Mouse (Mus musculus): ENCODE measurements around the gene Large1. TPM values are rescaled to one million over a fixed set of nuclear protein-coding genes. Genes with fewer than 3 reads are reported as not detected.
"Not testable (repeated sequence)": the region's sequence is repeated elsewhere in the genome, so short reads cannot be mapped to it uniquely, and the experiment has no call there.

Gene Large1
- polyA plus RNA-seq, 1 experiment from 2014 or later: 5.6 TPM

DNA sequence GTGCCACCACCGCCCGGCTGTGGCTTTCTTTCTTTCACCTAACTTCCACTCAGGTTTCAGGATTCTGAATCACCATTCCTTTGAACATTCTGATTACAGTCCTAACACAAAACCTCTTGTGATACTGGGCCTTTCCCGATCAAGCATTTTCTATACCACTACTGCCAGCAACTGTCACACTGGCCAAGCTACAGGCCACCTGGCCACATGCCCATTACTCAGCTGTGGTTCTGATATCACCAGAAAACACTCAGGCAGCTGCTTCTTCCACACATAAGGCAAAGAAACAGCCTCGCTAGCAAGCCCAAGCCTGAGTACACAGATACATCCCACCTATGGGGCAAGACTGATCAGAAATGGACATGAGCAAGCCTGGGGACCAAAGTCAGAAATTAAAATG is 71.3 kb downstream of the Large1 start:
- Histone ChIP-seq H3K9me3 (replicated peaks) (no peaks in the 10 kb centered on the region), H3K4me3 (no peak overlapping the region), H3K27me3 (ENCODE audit: low read depth, poor library complexity, severe bottlenecking) (no peaks in the 10 kb centered on the region), H3K36me3 (no peaks in the 10 kb centered on the region), H3K27ac (no peak overlapping the region), H3K4me1 (no peaks in the 10 kb centered on the region)
- 98% methylated on average over 4 of the region's 4 CpGs for WGBS
- no peak for DNase-seq (ENCODE audit: low spot score)

DNA sequence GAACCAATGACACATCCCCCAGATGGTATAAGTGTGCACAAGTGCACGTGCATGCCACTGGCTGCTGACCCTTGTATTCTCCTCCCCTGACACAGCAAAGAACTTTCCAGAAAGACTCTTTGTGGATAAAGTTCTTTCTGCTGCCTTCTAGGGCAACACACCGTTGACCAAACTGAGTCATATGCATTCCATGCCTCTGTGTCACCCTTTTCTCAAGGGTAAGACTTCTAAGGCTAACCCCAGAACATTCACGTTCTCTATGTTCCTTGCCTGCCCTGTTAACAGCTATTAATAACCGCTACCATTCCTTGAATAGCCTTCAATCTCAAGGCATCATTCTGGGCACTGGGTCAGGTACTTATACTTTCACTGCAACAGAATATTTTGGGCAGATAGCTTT is 77.3 kb downstream of the Large1 start:
- H3K27ac ChIP-seq: no peak overlapping the region
- DNase-seq (ENCODE audit: low spot score): no peak
- no peaks in the 10 kb centered on the region for H3K4me1 ChIP-seq
- no peaks in the 10 kb centered on the region for H3K9me3 ChIP-seq (replicated peaks)
- 92% methylated on average over 4 of the region's 4 CpGs for WGBS
- no peaks in the 10 kb centered on the region for H3K36me3 ChIP-seq
- no peak overlapping the region for H3K4me3 ChIP-seq
- no peaks in the 10 kb centered on the region for H3K27me3 ChIP-seq (ENCODE audit: low read depth, poor library complexity, severe bottlenecking)

DNA sequence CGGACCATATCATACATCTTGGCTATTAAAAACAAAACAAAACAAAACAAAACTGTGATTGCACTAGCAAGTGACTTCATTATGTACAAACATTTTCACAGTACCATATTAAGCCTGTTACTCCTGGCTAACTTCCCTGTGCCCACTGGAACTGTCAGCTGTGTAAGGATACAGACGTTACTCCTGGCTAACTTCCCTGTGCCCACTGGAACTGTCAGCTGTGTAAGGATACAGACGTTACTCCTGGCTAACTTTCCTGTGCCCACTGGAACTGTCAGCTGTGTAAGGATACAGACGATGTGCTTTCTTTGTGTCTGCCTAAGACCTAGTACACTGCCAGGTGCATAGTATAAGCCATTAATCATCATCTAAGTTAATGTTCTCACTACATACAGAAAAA is 77.9 kb downstream of the Large1 start:
- not testable (repeated sequence) for H3K9me3 ChIP-seq (replicated peaks); H3K36me3 ChIP-seq

DNA sequence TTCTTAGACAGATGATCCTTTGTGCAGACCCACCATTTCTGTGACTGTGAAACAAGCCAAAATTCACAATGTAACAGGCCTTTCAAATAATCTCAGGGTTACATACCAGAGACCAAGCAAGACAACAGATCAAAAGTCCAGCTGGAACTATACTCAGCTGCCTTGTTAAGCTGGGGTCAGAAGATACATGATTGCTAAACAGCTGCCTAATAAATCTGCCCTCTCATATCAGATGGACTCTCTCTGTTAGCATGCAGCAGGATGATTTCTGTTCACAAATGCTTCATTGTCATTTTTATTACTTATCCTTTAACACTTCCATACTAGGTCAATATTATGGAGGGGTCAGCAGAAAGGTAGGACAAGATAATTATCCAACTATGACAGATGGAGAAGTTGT is 80.2 kb downstream of the Large1 start:
- H3K36me3 ChIP-seq: no peaks in the 10 kb centered on the region
- H3K4me3 ChIP-seq: no peak overlapping the region
- DNase-seq (ENCODE audit: low spot score): no peak
- no peaks in the 10 kb centered on the region for H3K27me3 ChIP-seq (ENCODE audit: low read depth, poor library complexity, severe bottlenecking)
- no peaks in the 10 kb centered on the region for H3K9me3 ChIP-seq (replicated peaks)
- no peak overlapping the region for H3K27ac ChIP-seq
- H3K4me1 ChIP-seq: no peaks in the 10 kb centered on the region

More for the DNA sequence above, 77.9 kb downstream of the Large1 start:
- not testable (repeated sequence) for DNase-seq (ENCODE audit: low spot score); H3K27me3 ChIP-seq (ENCODE audit: low read depth, poor library complexity, severe bottlenecking); H3K4me1 ChIP-seq; H3K27ac ChIP-seq; H3K4me3 ChIP-seq
- 89% methylated on average over 4 of the region's 4 CpGs for WGBS

DNA sequence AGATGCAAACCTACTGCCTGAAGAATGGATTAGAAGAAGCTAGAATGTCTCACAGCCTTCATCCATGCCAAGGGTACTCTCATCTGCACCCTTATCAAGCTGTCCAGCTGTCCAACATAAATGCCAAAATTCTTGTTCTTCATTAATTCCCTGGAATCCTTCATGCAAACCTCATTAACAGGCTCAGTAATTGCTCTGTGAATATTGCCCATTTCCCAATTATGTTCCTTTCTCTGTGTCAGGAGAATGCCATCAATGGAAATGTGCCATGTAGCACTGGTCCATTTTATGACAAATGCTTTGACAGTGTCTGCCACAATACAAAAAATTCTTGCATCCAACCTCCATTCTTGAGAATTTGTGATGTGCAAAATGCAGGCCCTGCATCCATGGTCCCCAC is 82.3 kb downstream of the Large1 start:
- H3K4me3 ChIP-seq: no peak overlapping the region
- H3K9me3 ChIP-seq (replicated peaks): no peaks in the 10 kb centered on the region
- no peaks in the 10 kb centered on the region for H3K4me1 ChIP-seq
- no peak for DNase-seq (ENCODE audit: low spot score)
- no peak overlapping the region for H3K27ac ChIP-seq
- no peaks in the 10 kb centered on the region for H3K36me3 ChIP-seq
- no peaks in the 10 kb centered on the region for H3K27me3 ChIP-seq (ENCODE audit: low read depth, poor library complexity, severe bottlenecking)

DNA sequence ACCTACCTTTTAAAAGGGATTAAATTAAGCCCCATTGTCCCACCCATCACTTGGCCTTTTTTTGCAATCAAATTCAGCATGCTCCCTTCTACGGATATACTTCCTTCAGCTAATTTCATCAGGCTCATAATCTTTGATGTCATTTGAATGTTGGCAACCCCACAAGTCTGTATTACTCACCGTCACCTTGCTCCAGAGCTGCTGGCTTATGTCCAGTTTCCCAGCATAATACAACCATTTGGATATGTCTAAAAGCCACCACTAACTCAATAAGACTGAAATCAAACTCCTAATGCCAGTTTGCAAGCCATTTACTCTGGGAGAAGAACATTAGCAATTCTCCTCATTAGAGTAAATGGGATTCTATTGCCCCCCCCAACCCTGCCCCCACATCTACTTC is 95.4 kb downstream of the Large1 start:
- Histone ChIP-seq H3K4me3 (no peak overlapping the region), H3K27ac (no peak overlapping the region), H3K27me3 (ENCODE audit: low read depth, poor library complexity, severe bottlenecking) (no peaks in the 10 kb centered on the region), H3K4me1 (no peaks in the 10 kb centered on the region), H3K36me3 (no peaks in the 10 kb centered on the region), H3K9me3 (replicated peaks) (peaks cover 3% of the 10 kb centered on the region; the same call in 1 of the 2 replicates)
- no peak for DNase-seq (ENCODE audit: low spot score)
- WGBS: 95% methylated on average over 2 of the region's 2 CpGs

DNA sequence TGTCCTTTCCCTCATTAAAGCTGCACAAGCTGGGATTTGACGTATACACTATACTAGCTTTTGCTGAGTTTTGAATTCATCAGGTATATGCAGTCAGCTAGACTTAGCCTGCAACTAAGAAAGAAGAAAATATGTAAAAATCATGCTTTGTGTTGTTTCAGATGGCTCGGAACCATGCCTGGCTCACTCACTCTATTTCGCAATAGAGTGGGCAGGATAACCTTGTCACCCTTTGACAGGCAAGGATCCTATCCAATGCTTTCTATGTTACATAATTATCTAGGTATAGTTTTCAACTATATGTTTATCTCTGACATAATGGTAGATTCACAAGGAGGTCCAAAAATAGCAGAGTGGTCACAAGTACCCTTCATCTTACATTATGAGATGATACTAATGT is 109.2 kb downstream of the Large1 start:
- no peak for DNase-seq (ENCODE audit: low spot score)
- no peaks in the 10 kb centered on the region for H3K27me3 ChIP-seq (ENCODE audit: low read depth, poor library complexity, severe bottlenecking)
- 98% methylated on average over 3 of the region's 3 CpGs for WGBS
- H3K36me3 ChIP-seq: 0 out of 2 replicates have a peak, but pooled peaks cover 3% of the 10 kb centered on the region
- no peaks in the 10 kb centered on the region for H3K4me1 ChIP-seq
- no peaks in the 10 kb centered on the region for H3K9me3 ChIP-seq (replicated peaks)
- no peak overlapping the region for H3K4me3 ChIP-seq
- no peak overlapping the region for H3K27ac ChIP-seq

DNA sequence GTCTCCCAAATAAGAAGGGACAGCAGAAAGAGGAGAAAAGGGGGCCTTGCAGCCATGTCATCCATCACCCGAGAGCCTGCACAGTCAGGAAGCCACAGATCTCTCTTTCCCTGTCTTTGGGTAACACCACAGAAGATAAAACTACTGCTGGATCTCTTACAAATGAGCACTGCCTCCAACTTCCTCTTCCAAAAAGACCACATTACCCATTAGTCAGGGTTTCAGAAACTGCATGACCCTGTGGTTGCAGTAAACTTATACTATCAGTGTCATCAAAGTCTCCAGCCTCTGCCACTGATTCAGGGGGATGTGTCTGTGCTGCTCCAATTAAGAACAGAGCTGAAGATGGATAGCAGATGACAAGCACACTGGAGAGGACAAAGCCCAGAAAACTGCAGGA is 111.3 kb downstream of the Large1 start:
- Histone ChIP-seq H3K9me3 (replicated peaks) (no peaks in the 10 kb centered on the region), H3K36me3 (0 out of 2 replicates have a peak, but pooled peaks cover 3% of the 10 kb centered on the region), H3K27me3 (ENCODE audit: low read depth, poor library complexity, severe bottlenecking) (no peaks in the 10 kb centered on the region), H3K4me1 (no peaks in the 10 kb centered on the region), H3K4me3 (no peak overlapping the region), H3K27ac (no peak overlapping the region)
- no peak for DNase-seq (ENCODE audit: low spot score)
- WGBS: 77% methylated on average over 1 of the region's 1 CpGs

DNA sequence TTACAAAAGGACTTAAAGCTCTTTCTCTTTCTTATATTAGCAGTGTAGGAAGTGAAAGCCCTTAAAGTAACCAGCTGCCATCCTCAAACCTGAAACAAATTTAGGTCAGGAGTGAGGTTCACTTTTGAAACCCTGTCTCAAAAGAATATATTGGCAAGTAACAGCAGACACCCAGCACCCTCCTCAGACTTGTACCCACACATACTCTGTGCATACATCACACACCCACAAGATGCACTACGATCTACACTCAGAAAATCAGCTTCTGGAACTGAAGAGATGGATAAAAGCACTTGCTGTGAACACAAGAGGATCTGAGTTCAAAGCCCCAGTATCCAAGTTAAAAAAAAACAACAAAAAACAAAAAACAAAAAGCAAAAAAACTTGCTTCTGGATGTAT is 119.1 kb downstream of the Large1 start:
- Histone ChIP-seq H3K9me3 (replicated peaks) (no peaks in the 10 kb centered on the region), H3K4me3 (no peak overlapping the region), H3K36me3 (no peaks in the 10 kb centered on the region), H3K27ac (no peak overlapping the region), H3K27me3 (ENCODE audit: low read depth, poor library complexity, severe bottlenecking) (no peaks in the 10 kb centered on the region), H3K4me1 (no peaks in the 10 kb centered on the region)
- 100% methylated on average over 1 of the region's 1 CpGs for WGBS
- DNase-seq (ENCODE audit: low spot score): no peak

DNA sequence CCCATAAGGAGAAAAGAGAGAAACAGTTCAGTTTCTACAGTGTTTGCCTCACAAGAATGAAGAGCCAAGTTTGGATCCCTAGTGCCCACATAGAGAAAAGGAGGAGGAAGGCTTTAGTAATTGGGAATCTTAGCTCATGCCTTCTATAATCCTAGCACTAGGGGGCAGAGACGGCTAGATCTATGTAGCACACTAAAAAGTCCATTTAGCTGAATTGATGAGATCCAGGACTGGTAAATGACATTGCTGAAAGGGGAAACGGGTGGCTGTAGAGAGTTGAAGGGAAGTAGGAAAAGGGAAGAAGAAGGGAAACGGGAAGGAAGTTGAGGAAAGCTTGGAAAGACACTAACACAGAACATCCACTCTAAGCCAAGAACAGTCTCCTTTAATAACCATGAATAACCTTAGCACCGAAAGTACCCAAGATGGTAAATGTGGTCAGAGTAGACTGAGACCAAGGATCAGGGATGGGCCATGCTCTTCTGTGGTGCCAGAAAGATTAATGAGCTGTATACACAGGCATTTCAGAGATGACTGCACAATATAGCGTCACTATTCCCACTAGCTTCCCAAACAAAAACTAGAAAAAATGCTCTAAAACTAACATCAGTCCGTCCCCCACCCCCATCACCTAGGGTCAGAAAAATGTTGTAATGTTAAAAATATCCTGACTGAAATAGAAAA is 119.8 kb downstream of the Large1 start:
- H3K27me3 ChIP-seq (ENCODE audit: low read depth, poor library complexity, severe bottlenecking): no peaks in the 10 kb centered on the region
- H3K9me3 ChIP-seq (replicated peaks): no peaks in the 10 kb centered on the region
- no peaks in the 10 kb centered on the region for H3K36me3 ChIP-seq
- no peak overlapping the region for H3K4me3 ChIP-seq
- no peaks in the 10 kb centered on the region for H3K4me1 ChIP-seq
- no peak for DNase-seq (ENCODE audit: low spot score)
- H3K27ac ChIP-seq: no peak overlapping the region
- WGBS: 65% methylated on average over 6 of the region's 6 CpGs

DNA sequence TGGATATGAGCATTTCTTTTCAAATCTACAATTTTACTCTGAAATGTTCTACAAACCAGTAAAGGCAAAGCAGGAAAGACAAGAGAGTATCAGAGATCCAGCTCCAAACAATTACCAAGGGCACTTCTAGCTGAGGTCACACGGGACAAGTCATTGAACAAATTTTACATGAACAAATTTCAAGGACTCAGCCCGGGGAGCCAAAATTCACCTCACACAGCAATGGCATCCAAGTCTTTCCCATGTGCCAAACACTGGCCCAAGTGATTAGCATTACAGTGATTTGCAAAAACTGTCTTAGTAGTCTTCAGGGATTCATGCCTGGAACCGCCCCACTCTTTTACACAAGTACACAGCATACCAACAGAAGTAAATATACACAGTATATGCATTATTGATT is 126.5 kb downstream of the Large1 start:
- WGBS: 93% methylated on average over 3 of the region's 3 CpGs
- no peaks in the 10 kb centered on the region for H3K9me3 ChIP-seq (replicated peaks)
- no peaks in the 10 kb centered on the region for H3K4me1 ChIP-seq
- no peaks in the 10 kb centered on the region for H3K36me3 ChIP-seq
- no peak for DNase-seq (ENCODE audit: low spot score)
- H3K4me3 ChIP-seq: no peak overlapping the region
- H3K27ac ChIP-seq: no peak overlapping the region
- no peaks in the 10 kb centered on the region for H3K27me3 ChIP-seq (ENCODE audit: low read depth, poor library complexity, severe bottlenecking)

DNA sequence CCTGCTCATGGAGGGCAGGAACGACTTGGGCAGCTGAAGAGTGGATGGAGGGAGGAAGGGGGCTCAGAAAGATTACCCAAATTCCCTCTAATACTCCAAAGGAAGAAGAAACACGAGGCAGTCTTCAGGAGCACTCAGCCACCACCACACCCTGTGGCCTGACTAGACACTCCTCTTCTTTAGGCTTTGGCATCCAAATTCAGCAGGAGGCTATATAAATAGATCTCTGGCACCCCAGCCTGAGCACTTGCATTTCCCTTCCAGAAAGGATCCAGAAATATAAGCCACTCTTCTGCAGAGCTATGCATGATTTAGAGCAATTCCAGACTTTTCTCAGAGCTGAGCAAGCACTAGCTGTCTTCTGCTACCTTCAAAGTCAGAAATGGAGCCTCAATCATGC is 127.7 kb downstream of the Large1 start:
- Histone ChIP-seq H3K4me1 (no peaks in the 10 kb centered on the region), H3K4me3 (no peak overlapping the region), H3K27ac (no peak overlapping the region), H3K9me3 (replicated peaks) (no peaks in the 10 kb centered on the region), H3K27me3 (ENCODE audit: low read depth, poor library complexity, severe bottlenecking) (no peaks in the 10 kb centered on the region), H3K36me3 (no peaks in the 10 kb centered on the region)
- 80% methylated on average over 2 of the region's 2 CpGs for WGBS
- DNase-seq (ENCODE audit: low spot score): no peak

DNA sequence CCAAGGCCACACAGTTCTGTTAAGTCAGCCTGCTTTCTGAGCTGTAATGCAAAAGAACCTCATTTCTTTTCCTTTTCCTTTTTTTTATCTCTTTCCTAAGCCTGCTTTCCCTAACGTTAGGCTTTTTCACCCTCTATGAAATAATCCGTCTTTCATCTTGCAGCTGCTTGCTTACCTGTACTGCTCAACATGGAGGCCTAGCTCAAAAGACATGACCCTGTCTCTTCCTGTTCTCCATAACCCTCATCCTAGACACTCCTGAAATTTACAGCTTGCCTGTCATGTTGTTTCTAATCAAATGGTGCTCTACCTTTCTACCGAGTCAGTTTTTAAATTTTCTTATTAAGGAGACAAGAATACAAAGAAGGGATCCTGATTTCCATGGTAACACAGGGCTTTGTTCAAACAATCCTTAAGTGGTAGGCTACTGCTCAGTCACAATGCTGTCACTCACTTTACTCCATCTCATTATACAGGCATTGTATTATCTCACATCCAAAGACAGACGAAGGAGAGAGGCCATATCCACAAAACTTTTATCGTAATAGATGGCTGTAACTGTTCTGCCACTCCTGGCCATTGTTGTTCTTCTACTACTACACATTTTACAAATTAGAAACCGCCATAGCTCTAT is 134.0 kb downstream of the Large1 start:
- WGBS: 89% methylated on average over 6 of the region's 6 CpGs
- H3K4me1 ChIP-seq: no peaks in the 10 kb centered on the region
- no peaks in the 10 kb centered on the region for H3K36me3 ChIP-seq
- no peaks in the 10 kb centered on the region for H3K9me3 ChIP-seq (replicated peaks)
- H3K27me3 ChIP-seq (ENCODE audit: low read depth, poor library complexity, severe bottlenecking): no peaks in the 10 kb centered on the region
- H3K27ac ChIP-seq: no peak overlapping the region
- DNase-seq (ENCODE audit: low spot score): no peak
- no peak overlapping the region for H3K4me3 ChIP-seq

DNA sequence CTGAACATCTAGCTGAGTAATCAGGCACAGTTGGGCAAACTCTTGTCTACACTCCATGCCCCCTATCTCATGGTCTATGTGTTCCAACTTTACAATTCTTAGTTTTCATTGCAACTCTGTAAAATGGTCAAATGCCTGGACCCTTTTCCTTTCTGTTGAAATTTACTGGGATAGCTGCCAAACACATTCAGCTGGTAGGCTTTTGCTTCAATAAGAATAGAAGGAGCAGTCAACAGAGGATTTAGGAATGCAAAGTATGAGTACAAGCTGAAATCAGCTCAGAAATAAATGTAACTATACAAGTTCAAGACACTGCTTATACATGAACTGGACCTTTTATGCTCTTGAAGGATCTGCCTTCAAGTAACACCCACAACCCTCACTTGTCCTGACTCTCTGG is 146.5 kb downstream of the Large1 start:
- H3K4me3 ChIP-seq: no peak overlapping the region
- no peaks in the 10 kb centered on the region for H3K36me3 ChIP-seq
- no peak for DNase-seq (ENCODE audit: low spot score)
- no peak overlapping the region for H3K27ac ChIP-seq
- no peaks in the 10 kb centered on the region for H3K4me1 ChIP-seq
- no peaks in the 10 kb centered on the region for H3K27me3 ChIP-seq (ENCODE audit: low read depth, poor library complexity, severe bottlenecking)
- no peaks in the 10 kb centered on the region for H3K9me3 ChIP-seq (replicated peaks)
